Mouse (Mus musculus): ENCODE data around the gene Tmed4. TPM values are rescaled to one million over a fixed set of nuclear protein-coding genes. Genes with fewer than 3 reads are reported as not detected.
"Not testable (repeated sequence)": the region's sequence is repeated elsewhere in the genome, so short reads cannot be mapped to it uniquely, and the experiment has no call there.

Gene Tmed4
- polyA plus RNA-seq, 1 experiment: 38.5 TPM

- H3K4me1 ChIP-seq (ENCODE audit: control insufficient read depth, insufficient read depth, low read length): no peaks in the 10 kb centered on the region
- TF ChIP-seq CTCF (IDR thresholded peaks at IDR 0.05; ENCODE audit: low read depth, low read length): no peak
- H3K9ac ChIP-seq (ENCODE audit: low read depth, poor library complexity, severe bottlenecking): peak overlapping the region; percentile 70
- H3K4me3 ChIP-seq (ENCODE audit: low read depth, low read length): peak overlapping the region; percentile 83
- no peaks in the 10 kb centered on the region for H3K27me3 ChIP-seq (ENCODE audit: control insufficient read depth, insufficient read depth, low read length, poor library complexity, severe bottlenecking)
- peaks cover 40% of the 10 kb centered on the region for H3K36me3 ChIP-seq (ENCODE audit: control insufficient read depth, insufficient read depth, low read length, poor library complexity, severe bottlenecking)
- no peaks in the 10 kb centered on the region for H3K9me3 ChIP-seq (replicated peaks; ENCODE audit: control insufficient read depth, insufficient read depth, low read length, poor library complexity, severe bottlenecking)
- no peak overlapping the region for H3K27ac ChIP-seq (ENCODE audit: insufficient read depth, low read length)
Measured at GRCm38 (mm10) chr11:6266621-6267020, 8.0 kb downstream of the Tmed4 start.

- TF ChIP-seq CTCF (IDR thresholded peaks at IDR 0.05; ENCODE audit: low read depth, low read length) (peak; percentile 98), EP300 (IDR thresholded peaks at IDR 0.05; ENCODE audit: insufficient read depth, low read depth, low read length) (no peak)
- Histone ChIP-seq H3K27ac (ENCODE audit: insufficient read depth, low read length) (no peak overlapping the region), H3K4me3 (ENCODE audit: low read depth, low read length) (no peak overlapping the region), H3K4me1 (ENCODE audit: control insufficient read depth, insufficient read depth, low read length) (no peaks in the 10 kb centered on the region), H3K9me3 (replicated peaks; ENCODE audit: control insufficient read depth, insufficient read depth, low read length, poor library complexity, severe bottlenecking) (no peaks in the 10 kb centered on the region), H3K9ac (ENCODE audit: low read depth, poor library complexity, severe bottlenecking) (no peak overlapping the region), H3K36me3 (ENCODE audit: control insufficient read depth, insufficient read depth, low read length, poor library complexity, severe bottlenecking) (peaks cover 67% of the 10 kb centered on the region), H3K27me3 (ENCODE audit: control insufficient read depth, insufficient read depth, low read length, poor library complexity, severe bottlenecking) (no peaks in the 10 kb centered on the region)
Measured at GRCm38 (mm10) chr11:6261434-6262082, 13.1 kb downstream of the Tmed4 start.

DNA sequence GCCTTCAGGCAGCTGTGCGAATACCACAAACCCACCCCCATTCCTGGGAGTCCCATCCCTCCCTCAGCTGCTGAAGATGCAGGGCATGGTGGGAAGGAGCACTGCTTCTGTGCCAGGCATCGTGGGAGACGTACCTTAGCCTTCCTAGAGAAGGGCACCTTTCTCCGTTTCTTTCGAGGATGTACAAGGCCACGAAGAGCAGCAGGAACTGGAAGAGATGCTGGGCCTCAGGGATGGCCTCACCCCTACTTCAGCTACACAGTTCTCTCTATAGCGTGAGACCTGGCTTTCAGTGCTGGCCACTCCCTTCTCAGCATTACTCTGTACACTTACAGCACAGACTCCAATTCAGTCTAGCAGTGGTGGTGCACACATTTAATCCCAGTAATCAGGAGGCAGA is 15.3 kb downstream of the Tmed4 start:
- Histone ChIP-seq H3K4me1 (ENCODE audit: control insufficient read depth, insufficient read depth, low read length) (no peaks in the 10 kb centered on the region), H3K9me3 (replicated peaks; ENCODE audit: control insufficient read depth, insufficient read depth, low read length, poor library complexity, severe bottlenecking) (no peaks in the 10 kb centered on the region), H3K27ac (ENCODE audit: insufficient read depth, low read length) (no peak overlapping the region), H3K27me3 (ENCODE audit: control insufficient read depth, insufficient read depth, low read length, poor library complexity, severe bottlenecking) (no peaks in the 10 kb centered on the region), H3K9ac (ENCODE audit: low read depth, poor library complexity, severe bottlenecking) (no peak overlapping the region), H3K4me3 (ENCODE audit: low read depth, low read length) (no peak overlapping the region), H3K36me3 (ENCODE audit: control insufficient read depth, insufficient read depth, low read length, poor library complexity, severe bottlenecking) (peaks cover 46% of the 10 kb centered on the region)
- TF ChIP-seq CTCF (IDR thresholded peaks at IDR 0.05; ENCODE audit: low read depth, low read length): no peak
- TF ChIP-seq POLR2A (IDR thresholded peaks at IDR 0.05; ENCODE audit: insufficient read depth, low read length): no peak
- TF ChIP-seq EP300 (IDR thresholded peaks at IDR 0.05; ENCODE audit: insufficient read depth, low read depth, low read length): no peak

DNA sequence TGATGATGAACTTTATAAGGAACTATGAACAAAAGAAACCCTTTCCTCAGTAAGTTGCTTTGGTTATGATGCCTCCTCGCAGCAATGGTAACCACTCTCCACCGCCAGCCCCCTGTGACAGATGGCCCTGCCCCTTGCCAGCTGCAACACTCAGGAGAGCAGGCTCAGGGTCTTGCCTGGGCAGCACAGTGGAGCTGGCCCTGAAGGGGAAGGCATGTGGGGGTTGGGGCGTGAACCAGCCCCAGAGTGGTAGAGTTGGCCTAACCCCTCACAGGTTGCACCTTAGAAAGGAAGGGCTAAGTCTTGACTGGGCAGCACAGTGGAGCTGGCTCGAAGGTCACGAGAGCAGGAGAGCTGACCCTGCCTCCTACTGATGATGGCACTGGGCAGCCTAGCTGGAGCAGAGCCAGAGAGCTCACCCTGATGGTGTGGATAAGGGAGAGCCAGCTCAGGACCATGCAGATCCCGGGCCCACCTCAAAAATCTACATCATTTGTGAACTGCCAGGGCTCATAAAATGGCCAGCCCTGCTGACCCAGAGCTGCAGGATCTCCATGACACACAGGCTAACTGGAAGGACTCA is 18.1 kb downstream of the Tmed4 start:
- Histone ChIP-seq H3K9me3 (replicated peaks; ENCODE audit: control insufficient read depth, insufficient read depth, low read length, poor library complexity, severe bottlenecking) (no peaks in the 10 kb centered on the region), H3K27ac (ENCODE audit: insufficient read depth, low read length) (peak overlapping the region; percentile 6), H3K4me3 (ENCODE audit: low read depth, low read length) (no peak overlapping the region), H3K27me3 (ENCODE audit: control insufficient read depth, insufficient read depth, low read length, poor library complexity, severe bottlenecking) (no peaks in the 10 kb centered on the region), H3K36me3 (ENCODE audit: control insufficient read depth, insufficient read depth, low read length, poor library complexity, severe bottlenecking) (peaks cover 33% of the 10 kb centered on the region), H3K9ac (ENCODE audit: low read depth, poor library complexity, severe bottlenecking) (no peak overlapping the region), H3K4me1 (ENCODE audit: control insufficient read depth, insufficient read depth, low read length) (no peaks in the 10 kb centered on the region)
- TF ChIP-seq EP300 (IDR thresholded peaks at IDR 0.05; ENCODE audit: insufficient read depth, low read depth, low read length) (no peak), CTCF (IDR thresholded peaks at IDR 0.05; ENCODE audit: low read depth, low read length) (no peak), POLR2A (IDR thresholded peaks at IDR 0.05; ENCODE audit: insufficient read depth, low read length) (no peak)

DNA sequence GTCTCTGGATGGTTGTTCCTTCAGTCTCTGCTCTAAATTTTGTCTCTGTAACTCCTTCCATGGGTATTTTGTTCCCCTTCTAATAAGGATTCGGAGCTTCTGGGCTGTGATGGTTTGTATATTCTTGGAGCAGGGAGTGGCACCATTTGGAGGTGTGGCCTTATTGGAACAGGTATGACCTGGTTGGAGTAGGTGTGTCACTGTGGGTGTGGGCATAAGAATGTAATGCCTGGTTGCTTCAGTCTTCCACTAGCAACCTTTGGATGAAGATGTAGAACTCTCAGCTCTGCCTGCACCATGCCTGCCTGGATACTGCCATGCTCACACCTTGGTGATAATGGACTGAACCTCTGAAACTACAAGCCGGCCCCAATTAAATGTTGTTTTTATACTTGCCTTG is 20.1 kb downstream of the Tmed4 start:
- peaks cover 17% of the 10 kb centered on the region for H3K36me3 ChIP-seq (ENCODE audit: control insufficient read depth, insufficient read depth, low read length, poor library complexity, severe bottlenecking)
- not testable (repeated sequence) for H3K4me3 ChIP-seq (ENCODE audit: low read depth, low read length); H3K9me3 ChIP-seq (replicated peaks; ENCODE audit: control insufficient read depth, insufficient read depth, low read length, poor library complexity, severe bottlenecking); H3K9ac ChIP-seq (ENCODE audit: low read depth, poor library complexity, severe bottlenecking); H3K4me1 ChIP-seq (ENCODE audit: control insufficient read depth, insufficient read depth, low read length); H3K27me3 ChIP-seq (ENCODE audit: control insufficient read depth, insufficient read depth, low read length, poor library complexity, severe bottlenecking); H3K27ac ChIP-seq (ENCODE audit: insufficient read depth, low read length)

GRCm38 (mm10) chr11:6252824-6253223 is 21.8 kb downstream of the Tmed4 start:
- no peaks in the 10 kb centered on the region for H3K36me3 ChIP-seq (ENCODE audit: control insufficient read depth, insufficient read depth, low read length, poor library complexity, severe bottlenecking)
- H3K4me1 ChIP-seq (ENCODE audit: control insufficient read depth, insufficient read depth, low read length): no peaks in the 10 kb centered on the region
- H3K27me3 ChIP-seq (ENCODE audit: control insufficient read depth, insufficient read depth, low read length, poor library complexity, severe bottlenecking): no peaks in the 10 kb centered on the region
- TF ChIP-seq CTCF (IDR thresholded peaks at IDR 0.05; ENCODE audit: low read depth, low read length): no peak
- no peak for TF ChIP-seq POLR2A (IDR thresholded peaks at IDR 0.05; ENCODE audit: insufficient read depth, low read length)
- TF ChIP-seq EP300 (IDR thresholded peaks at IDR 0.05; ENCODE audit: insufficient read depth, low read depth, low read length): no peak
- H3K9ac ChIP-seq (ENCODE audit: low read depth, poor library complexity, severe bottlenecking): no peak overlapping the region
- no peaks in the 10 kb centered on the region; the same call in 1 of the 2 replicates for H3K9me3 ChIP-seq (replicated peaks; ENCODE audit: control insufficient read depth, insufficient read depth, low read length, poor library complexity, severe bottlenecking)
- H3K4me3 ChIP-seq (ENCODE audit: low read depth, low read length): no peak overlapping the region
- no peak overlapping the region for H3K27ac ChIP-seq (ENCODE audit: insufficient read depth, low read length)

Data from ES-Bruce4 (cell line).